45 mouse cellular contexts compared by ENCODE assay signal in the genomic region with DNA sequence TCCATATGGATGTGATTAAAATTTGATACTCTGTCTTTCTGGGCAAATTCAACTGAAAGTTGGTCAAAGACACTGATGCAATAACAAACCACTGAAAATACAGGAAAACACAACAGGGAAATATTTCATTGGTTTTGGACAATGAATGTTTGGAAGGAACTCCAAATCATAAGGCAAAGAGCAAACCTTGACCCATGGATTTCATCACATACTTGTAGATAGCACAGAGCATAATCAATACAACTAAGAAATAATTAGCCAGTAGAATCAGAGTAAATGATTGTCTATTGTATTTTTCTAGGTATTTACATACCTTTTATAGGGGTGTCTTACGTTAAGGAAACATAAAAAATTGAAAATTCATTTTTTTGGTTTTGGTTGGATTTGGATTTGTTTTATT. TPM values are rescaled to one million over a fixed set of nuclear protein-coding genes. Genes with fewer than 3 reads are reported as not detected.
"Had no signal": no experiment of that assay in that cellular context is flagged by ENCODE, and none has a peak within 500 bp of the region (broad histone marks: within the 10 kb centered on the region; RNA-seq: fewer than 3 reads in every experiment).

No protein-coding gene starts in this region.

- H3K9me3 ChIP-seq: limb, embryonic 10.5 days; limb, embryonic 12.5 days; limb, embryonic 13.5 days; limb, embryonic 15.5 days; liver, embryonic 13.5 days; liver, embryonic 15.5 days; lung, embryonic 15.5 days; megakaryocyte, embryonic 14.5 days; midbrain, embryonic 10.5 days; midbrain, embryonic 12.5 days; midbrain, embryonic 13.5 days; midbrain, embryonic 15.5 days; neural tube, embryonic 12.5 days had no signal

- H3K27me3 ChIP-seq: limb, embryonic 12.5 days; limb, embryonic 13.5 days; limb, embryonic 15.5 days; liver, embryonic 13.5 days; liver, embryonic 15.5 days; lung, embryonic 15.5 days; megakaryocyte, embryonic 14.5 days; midbrain, embryonic 12.5 days; midbrain, embryonic 13.5 days; midbrain, embryonic 15.5 days; neural tube, embryonic 12.5 days had no signal

- H3K9ac ChIP-seq: limb, embryonic 12.5 days; limb, embryonic 13.5 days; limb, embryonic 15.5 days; liver, embryonic 13.5 days; liver, embryonic 14.5 days; liver, embryonic 15.5 days; lung, embryonic 14.5 days; lung, embryonic 15.5 days; midbrain, embryonic 12.5 days; midbrain, embryonic 13.5 days; midbrain, embryonic 15.5 days; neural tube, embryonic 12.5 days had no signal

- H3K4me1 ChIP-seq: limb, embryonic 10.5 days; limb, embryonic 12.5 days; limb, embryonic 13.5 days; limb, embryonic 15.5 days; liver, embryonic 13.5 days; liver, embryonic 15.5 days; lung, embryonic 15.5 days; megakaryocyte, embryonic 14.5 days; midbrain, embryonic 10.5 days; midbrain, embryonic 12.5 days; midbrain, embryonic 13.5 days; midbrain, embryonic 15.5 days; neural tube, embryonic 12.5 days had no signal

- H3K4me3 ChIP-seq: left cerebral cortex, adult 2 months; limb, embryonic 10.5 days; limb, embryonic 12.5 days; limb, embryonic 13.5 days; limb, embryonic 15.5 days; liver, embryonic 13.5 days; liver, embryonic 15.5 days; lung, embryonic 15.5 days; megakaryocyte, embryonic 14.5 days; midbrain, embryonic 10.5 days; midbrain, embryonic 12.5 days; midbrain, embryonic 13.5 days; midbrain, embryonic 15.5 days; myocyte; neural tube, embryonic 12.5 days had no signal

- H3K4me2 ChIP-seq: limb, embryonic 12.5 days; limb, embryonic 13.5 days; limb, embryonic 15.5 days; liver, embryonic 13.5 days; liver, embryonic 15.5 days; lung, embryonic 14.5 days; lung, embryonic 15.5 days; midbrain, embryonic 11.5 days; midbrain, embryonic 12.5 days; midbrain, embryonic 13.5 days; midbrain, embryonic 15.5 days; neural tube, embryonic 12.5 days had no signal

- H3K27ac ChIP-seq: left cerebral cortex, adult 2 months; limb, embryonic 10.5 days; limb, embryonic 12.5 days; limb, embryonic 13.5 days; limb, embryonic 15.5 days; liver, embryonic 13.5 days; liver, embryonic 14.5 days; liver, embryonic 15.5 days; lung, embryonic 15.5 days; macrophage; midbrain, embryonic 10.5 days; midbrain, embryonic 12.5 days; midbrain, embryonic 13.5 days; midbrain, embryonic 15.5 days; neural tube, embryonic 12.5 days had no signal

- ATAC-seq: lung, postnatal 0 days; midbrain, embryonic 13.5 days; midbrain, embryonic 15.5 days; midbrain, embryonic 16.5 days had no signal

- DNase-seq: layer of hippocampus, postnatal 36 days; left cerebral cortex, postnatal 4 days; liver, embryonic 13.5 days; lung, adult 18-20 months; lung, adult 2 months; lung, embryonic 14.5 days; lung, postnatal 10 days; lung, postnatal 14 days; lung, postnatal 36 days; lung, postnatal 4 days; midbrain, embryonic 14.5 days had no signal

- H3K36me3 ChIP-seq: limb, embryonic 10.5 days; limb, embryonic 12.5 days; limb, embryonic 13.5 days; limb, embryonic 15.5 days; liver, embryonic 13.5 days; liver, embryonic 15.5 days; lung, embryonic 15.5 days; midbrain, embryonic 10.5 days; midbrain, embryonic 12.5 days; midbrain, embryonic 13.5 days; midbrain, embryonic 15.5 days; neural tube, embryonic 12.5 days had no signal

RNA-seq across cellular contexts. Expression of a gene that starts 11.5 kb away (rescaled TPM):
- total RNA-seq: layer of hippocampus, postnatal 36 days; left cerebral cortex, adult 18-20 months; left cerebral cortex, adult 2 months; left cerebral cortex, adult 8-10 months; left cerebral cortex, postnatal 10 days; left cerebral cortex, postnatal 14 days; left cerebral cortex, postnatal 25 days; left cerebral cortex, postnatal 36 days; left cerebral cortex, postnatal 4 days; megakaryocyte progenitor cell, adult 5-6 weeks; megakaryocyte, adult 5-6 weeks; megakaryocyte-erythroid progenitor cell, adult 5-6 weeks; midbrain, postnatal 0 days; monocyte, adult 5-6 weeks had no signal
- polyA plus RNA-seq: limb, embryonic 10.5 days; limb, embryonic 11.5 days; limb, embryonic 12.5 days; limb, embryonic 13.5 days; limb, embryonic 14.5 days; limb, embryonic 15.5 days; lung, adult 2 months; lung, embryonic 14.5 days; lung, embryonic 15.5 days; lung, embryonic 16.5 days; lung, postnatal 0 days; macrophage; midbrain, embryonic 11.5 days; midbrain, embryonic 12.5 days; midbrain, embryonic 13.5 days; midbrain, embryonic 14.5 days; midbrain, embryonic 15.5 days; midbrain, embryonic 16.5 days; midbrain, postnatal 0 days; myocyte; neural tube, embryonic 11.5 days; neural tube, embryonic 12.5 days had no signal

RNA-seq across cellular contexts. Expression of a gene that starts 47.0 kb away (rescaled TPM):
- total RNA-seq: layer of hippocampus, postnatal 36 days; left cerebral cortex, adult 18-20 months; left cerebral cortex, adult 2 months; left cerebral cortex, adult 8-10 months; left cerebral cortex, postnatal 10 days; left cerebral cortex, postnatal 14 days; left cerebral cortex, postnatal 25 days; left cerebral cortex, postnatal 36 days; left cerebral cortex, postnatal 4 days; megakaryocyte progenitor cell, adult 5-6 weeks; megakaryocyte, adult 5-6 weeks; megakaryocyte-erythroid progenitor cell, adult 5-6 weeks; midbrain, postnatal 0 days; monocyte, adult 5-6 weeks had no signal
- polyA plus RNA-seq: limb, embryonic 10.5 days; limb, embryonic 11.5 days; limb, embryonic 12.5 days; limb, embryonic 13.5 days; limb, embryonic 14.5 days; lung, adult 2 months; lung, embryonic 14.5 days; lung, embryonic 15.5 days; lung, embryonic 16.5 days; macrophage; midbrain, embryonic 10.5 days; midbrain, embryonic 11.5 days; midbrain, embryonic 12.5 days; midbrain, embryonic 13.5 days; midbrain, embryonic 14.5 days; midbrain, embryonic 15.5 days; midbrain, embryonic 16.5 days; midbrain, postnatal 0 days; myocyte; neural tube, embryonic 11.5 days; neural tube, embryonic 12.5 days had no signal
